Mouse (Mus musculus) gastrocnemius, postnatal 14 days (tissue): ENCODE data around the gene Mtmr14. TPM values are rescaled to one million over a fixed set of nuclear protein-coding genes. Genes with fewer than 3 reads are reported as not detected.

Experiments used
- DNase-seq: peaks from one replicate; pipeline ENCODE4 v3.0.0; 2021; ENCODE audit warnings: mixed read lengths
- intact Hi-C: fragments of 180-260 bp; cut with DNase I; formaldehyde crosslinking; loops from one replicate; pipeline ENCODE4 v1.15.1; 2025; ENCODE audit warnings: low total_unique reads
- total RNA-seq, 2 experiments: library from RNA; stranded (reverse); gene quantifications; 2 replicates each; pipeline ENCODE4 v1.2.3; 2021

Gene Mtmr14
- total RNA-seq, 2 experiments from 2014 or later = 13.2 to 15.6 TPM

GRCm38 (mm10) chr6:113307481-113308121 lies 70.0 kb downstream of the Mtmr14 start:
- intact Hi-C loops = loop anchor here (10.0 kb wide), 1 partner anchor 273 kb away; no protein-coding TSS in a partner anchor
- peak; percentile 47 for DNase-seq

- DNase-seq = no peak
- intact Hi-C loops = loop anchor here (10.0 kb wide), 1 partner anchor 273 kb away; no protein-coding TSS in a partner anchor
Observed at GRCm38 (mm10) chr6:113308141-113308540, 70.5 kb downstream of the Mtmr14 start.

GRCm38 (mm10) chr6:113315972-113316371 lies 78.3 kb downstream of the Mtmr14 start:
- DNase-seq = no peak
- intact Hi-C loops = no loop called here

GRCm38 (mm10) chr6:113326533-113327315 lies 89.1 kb downstream of the Mtmr14 start, which contains the start of gene Ogg1:
Gene Ogg1 (plus strand): TSS chr6:113326972.
- peak; percentile 98 for DNase-seq
- intact Hi-C loops = no loop called here

GRCm38 (mm10) chr6:113329396-113329795 lies 91.8 kb downstream of the Mtmr14 start:
- no peak for DNase-seq
- intact Hi-C loops = no loop called here

GRCm38 (mm10) chr6:113330547-113330946 lies 92.9 kb downstream of the Mtmr14 start:
- DNase-seq = no peak
- intact Hi-C loops = no loop called here

Other genes with a start within 250 kb of the Mtmr14 start
- gene Thumpd3, start 191.6 kb upstream of the Mtmr14 start, total RNA-seq = 10 to 100 TPM; 15.3 TPM
- gene Setd5, start 160.5 kb upstream of the Mtmr14 start, total RNA-seq = 10 to 100 TPM; 36.4 to 41.2 TPM
- under 1 TPM; 0.44 to 0.62 TPM for gene Lhfpl4, start 42.5 kb upstream of the Mtmr14 start, total RNA-seq
- gene Cpne9, start 44.5 kb downstream of the Mtmr14 start, total RNA-seq = under 1 TPM in 1 of 2 experiments, not detected in 1; 0.14 TPM
- gene Brpf1, start 69.3 kb downstream of the Mtmr14 start, total RNA-seq = 10 to 100 TPM in 1 of 2 experiments, 1 to 10 TPM in 1; 9.9 to 10.7 TPM
- 1 to 10 TPM; 5.1 to 6.8 TPM for gene Ogg1, start 89.1 kb downstream of the Mtmr14 start, total RNA-seq
- 10 to 100 TPM; 28.7 to 31.9 TPM for gene Camk1, start 106.1 kb downstream of the Mtmr14 start, total RNA-seq
- gene Tada3, start 140.0 kb downstream of the Mtmr14 start, total RNA-seq = 10 to 100 TPM; 14.4 to 15.8 TPM
- gene Arpc4, start 140.3 kb downstream of the Mtmr14 start, total RNA-seq = 10 to 100 TPM; 66.6 to 66.9 TPM
- 1 to 10 TPM; 1.3 TPM for gene Ttll3, start 151.4 kb downstream of the Mtmr14 start, total RNA-seq
- gene Rpusd3, start 181.5 kb downstream of the Mtmr14 start, total RNA-seq = 10 to 100 TPM; 11.1 to 13.3 TPM
- 1 to 10 TPM in 1 of 2 experiments, under 1 TPM in 1; 0.51 to 2.7 TPM for gene Cidec, start 197.9 kb downstream of the Mtmr14 start, total RNA-seq
- gene Jagn1, start 204.7 kb downstream of the Mtmr14 start, total RNA-seq = 10 to 100 TPM; 28.6 to 32.4 TPM
- gene Il17re, start 220.6 kb downstream of the Mtmr14 start, total RNA-seq = under 1 TPM; 0.31 to 0.49 TPM
- gene Il17rc, start 233.6 kb downstream of the Mtmr14 start, total RNA-seq = 1 to 10 TPM; 6.8 TPM
- gene Creld1, start 245.5 kb downstream of the Mtmr14 start, total RNA-seq = 10 to 100 TPM; 37.1 to 39.6 TPM